Mouse (Mus musculus) CH12.LX (cell line): ENCODE data around the gene A2ml1. TPM values are rescaled to one million over a fixed set of nuclear protein-coding genes. Genes with fewer than 3 reads are reported as not detected.

Source experiments
- DNase-seq: peaks from one replicate; pipeline ENCODE4 v3.0.0-alpha.2; 2013; ENCODE audit errors: extremely low read depth
- H3K27ac ChIP-seq: 2 replicates; pipeline ENCODE4 v1.5.1; 2012; ENCODE audit warnings: low read depth, mild to moderate bottlenecking, control low read depth, moderate library complexity; ENCODE audit not compliant: insufficient read depth
- H3K27me3 ChIP-seq: replicated peaks from 2 replicates; pipeline ENCODE3; 2012; ENCODE audit warnings: inconsistent platforms
- H3K36me3 ChIP-seq, 2 experiments: replicated peaks in 1 of 2; 2 replicates each; pipeline versions ENCODE3 to v1.6.1; 2012; ENCODE audit warnings: inconsistent platforms in 1 of 2, low read length in 1 of 2, mild to moderate bottlenecking in 1 of 2, mixed read lengths in 1 of 2, moderate library complexity in 1 of 2; ENCODE audit not compliant: control insufficient read depth in 1 of 2, insufficient read depth in 1 of 2
- H3K4me1 ChIP-seq, 2 experiments: 2 replicates each; pipeline ENCODE4 v1.6.1; 2012; ENCODE audit warnings: inconsistent platforms in 1 of 2, moderate library complexity in 1 of 2; ENCODE audit not compliant: insufficient read depth in 2 of 2, control insufficient read depth in 1 of 2
- H3K4me2 ChIP-seq: 2 replicates; pipeline ENCODE4 v1.6.1; 2012; ENCODE audit warnings: low read depth, mild to moderate bottlenecking, control low read depth; ENCODE audit not compliant: poor library complexity, insufficient read depth, severe bottlenecking
- H3K4me3 ChIP-seq, 3 experiments: fragments of 150-350 bp in 1 of 3; sonication (generic) in 1 of 3; replicated peaks in 1 of 3; 2 replicates each; pipeline versions ENCODE3 to v1.5.1; 2011 to 2012; ENCODE audit warnings: low read depth in 2 of 3, low read length in 2 of 3, mild to moderate bottlenecking in 2 of 3, moderate library complexity in 2 of 3, control low read depth in 1 of 3, improper control_type of control experiment in 1 of 3, inconsistent platforms in 1 of 3, mixed read lengths in 1 of 3; ENCODE audit not compliant: poor library complexity in 1 of 3
- H3K79me2 ChIP-seq: replicated peaks from 2 replicates; pipeline ENCODE4 v1.6.1; 2012; ENCODE audit warnings: mild to moderate bottlenecking, moderate library complexity; ENCODE audit not compliant: control insufficient read depth, poor library complexity, insufficient read depth, severe bottlenecking; ENCODE audit errors: extremely low read depth
- H3K9ac ChIP-seq: 2 replicates; pipeline ENCODE4 v1.6.1; 2012; ENCODE audit warnings: low read depth, mild to moderate bottlenecking, control low read depth, moderate library complexity; ENCODE audit not compliant: insufficient read depth
- H3K9me3 ChIP-seq: replicated peaks from 2 replicates; pipeline ENCODE3; 2012; ENCODE audit warnings: low read length, inconsistent platforms, mixed read lengths
- CTCF ChIP-seq, 2 experiments: IDR thresholded peaks in 1 of 2; conservative IDR thresholded peaks in 1 of 2; 2 replicates each; pipeline ENCODE4 v1.5.1; 2011 to 2012; ENCODE audit warnings: low read depth in 2 of 2, low read length in 2 of 2, improper control_type of control experiment in 1 of 2, inconsistent platforms in 1 of 2, mild to moderate bottlenecking in 1 of 2, moderate library complexity in 1 of 2
- ELF1 ChIP-seq: IDR thresholded peaks from 2 replicates; pipeline ENCODE4 v1.6.1; 2014; ENCODE audit warnings: low read depth, mild to moderate bottlenecking, inconsistent platforms, low read length, improper control_type of control experiment
- ETS1 ChIP-seq: conservative IDR thresholded peaks from 2 replicates; pipeline ENCODE4 v1.6.1; 2012; ENCODE audit warnings: low read depth, mild to moderate bottlenecking, inconsistent platforms, low read length, improper control_type of control experiment, moderate library complexity
- GABPA ChIP-seq: IDR thresholded peaks from 2 replicates; pipeline ENCODE4 v1.6.1; 2012; ENCODE audit warnings: low read depth, low read length, improper control_type of control experiment, inconsistent platforms; ENCODE audit not compliant: insufficient replicate concordance
- MEF2A ChIP-seq: IDR thresholded peaks from 2 replicates; pipeline ENCODE4 v1.6.1; 2014; ENCODE audit warnings: low read depth, mild to moderate bottlenecking, inconsistent platforms, low read length, improper control_type of control experiment, borderline replicate concordance
- MXI1 ChIP-seq: IDR thresholded peaks from 2 replicates; pipeline ENCODE4 v1.6.1; 2011; ENCODE audit warnings: mild to moderate bottlenecking, low read depth, low read length, improper control_type of control experiment
- PAX5 ChIP-seq: IDR thresholded peaks from 2 replicates; pipeline ENCODE4 v1.6.1; 2012; ENCODE audit warnings: low read length, inconsistent platforms, mixed read lengths
- RCOR1 ChIP-seq: conservative IDR thresholded peaks from 2 replicates; pipeline ENCODE4 v1.6.1; 2012; ENCODE audit warnings: low read depth, mild to moderate bottlenecking, inconsistent platforms, low read length, improper control_type of control experiment
- SIN3A ChIP-seq: IDR thresholded peaks from 2 replicates; pipeline ENCODE4 v1.6.1; 2012; ENCODE audit warnings: low read length, improper control_type of control experiment, inconsistent platforms
- SMC3 ChIP-seq: IDR thresholded peaks from 2 replicates; pipeline ENCODE4 v1.6.1; 2011; ENCODE audit warnings: low read depth, low read length, improper control_type of control experiment
- UBTF ChIP-seq: IDR thresholded peaks from 2 replicates; pipeline ENCODE4 v1.6.1; 2012; ENCODE audit warnings: low read depth, mild to moderate bottlenecking, inconsistent platforms, low read length, improper control_type of control experiment, moderate library complexity
- dilution Hi-C: fragments of 300-500 bp; cut with MboI; formaldehyde crosslinking; loops from 2 replicates; pipeline ENCODE4 v1.14.3; 2020; ENCODE audit warnings: low sequenced_read_pairs; ENCODE audit not compliant: extremely low pct_unique_long_range_greater_than_20kb, extremely low pct_ligation_motif_present
- in situ Hi-C: fragments of 300-500 bp; cut with MboI; formaldehyde crosslinking; loops from 3 replicates; pipeline ENCODE4 v1.14.3; 2019; ENCODE audit warnings: low sequenced_read_pairs, low pct_ligation_motif_present, low pct_unique_long_range_greater_than_20kb, mixed read lengths
- polyA plus RNA-seq: library from polyadenylated mRNA; unstranded; fragments of >175 nt; gene quantifications from 2 replicates; pipeline ENCODE4 v1.2.1, GENCODE M21; 2012; ENCODE audit warnings: low read depth; ENCODE audit not compliant: insufficient read length
- total RNA-seq, 2 experiments: library from RNA; depleted of rRNA; stranded (reverse); fragments of 300-350 nt in 1 of 2; fragments of >200 nt in 1 of 2; gene quantifications; 2 replicates each; pipeline ENCODE4 v1.2.3; 2012 to 2014

A2ml1 gene
- total and polyA plus RNA-seq, 3 experiments = not detected

GRCm38 (mm10) chr6:128491916-128492315 is 89.5 kb downstream of the A2ml1 start:
- DNase-seq = no peak
- Histone ChIP-seq H3K27me3 (no peaks in the 10 kb centered on the region), H3K9ac (no peak overlapping the region), H3K36me3 (no peaks in the 10 kb centered on the region), H3K79me2 (no peaks in the 10 kb centered on the region), H3K4me1 (no peaks in the 10 kb centered on the region), H3K4me2 (no peak overlapping the region), H3K27ac (no peak overlapping the region), H3K4me3 (no peak overlapping the region), H3K9me3 (no peaks in the 10 kb centered on the region)
- TF ChIP-seq MXI1 = no peak
- in situ Hi-C loops (no loop called here), dilution Hi-C loops (no loop called here)

- Histone ChIP-seq H3K79me2 (no peaks in the 10 kb centered on the region), H3K9ac (no peak overlapping the region), H3K4me1 (no peaks in the 10 kb centered on the region), H3K4me2 (no peak overlapping the region), H3K4me3 (no peak overlapping the region), H3K36me3 (no peaks in the 10 kb centered on the region), H3K27me3 (no peaks in the 10 kb centered on the region), H3K9me3 (no peaks in the 10 kb centered on the region), H3K27ac (no peak overlapping the region)
- dilution Hi-C loops = no loop called here
- no peak for DNase-seq
- TF ChIP-seq MEF2A (no peak), UBTF (no peak), SMC3 (no peak), PAX5 (no peak), RCOR1 (no peak), ELF1 (no peak), CTCF (conservative IDR thresholded peaks at IDR 0.05 in 1 of 2, IDR thresholded peaks at IDR 0.05 in 1 of 2; ENCODE audit: low read depth in 2 of 2, low read length in 2 of 2) (no peak), GABPA (no peak), SIN3A (no peak), ETS1 (no peak)
- in situ Hi-C loops = no loop called here
These were observed 91.3 kb downstream of the A2ml1 start for GRCm38 (mm10) chr6:128490141-128490540.

Other genes with a start within 250 kb of the A2ml1 start
- gene Tulp3, start 225.8 kb downstream of the A2ml1 start, total RNA-seq (2012; rRNA removed) = 4.9 and 5.5 TPM in 2 replicates
- gene Tulp3, start 225.8 kb downstream of the A2ml1 start, total RNA-seq (2014; rRNA removed) = 3.7 and 5.6 TPM in 2 replicates
- gene Tulp3, start 225.8 kb downstream of the A2ml1 start, polyA plus RNA-seq = 11.5 and 13.1 TPM in 2 replicates
- 28.7 and 34.9 TPM in 2 replicates for gene Rhno1, start 218.7 kb downstream of the A2ml1 start, total RNA-seq (2012; rRNA removed)
- gene Rhno1, start 218.7 kb downstream of the A2ml1 start, total RNA-seq (2014; rRNA removed) = 18.5 and 19.3 TPM in 2 replicates
- 53.4 and 60.0 TPM in 2 replicates for gene Rhno1, start 218.7 kb downstream of the A2ml1 start, polyA plus RNA-seq
- 14.3 and 16.8 TPM in 2 replicates for gene Foxm1, start 218.6 kb downstream of the A2ml1 start, total RNA-seq (2012; rRNA removed)
- 5.8 and 6.0 TPM in 2 replicates for gene Foxm1, start 218.6 kb downstream of the A2ml1 start, total RNA-seq (2014; rRNA removed)
- gene Foxm1, start 218.6 kb downstream of the A2ml1 start, polyA plus RNA-seq = 32.5 and 41.0 TPM in 2 replicates
- gene Tex52, start 206.2 kb downstream of the A2ml1 start, total RNA-seq (2012; rRNA removed) = 0.13 TPM in 1 of 2 replicates, not detected in the other
- gene Tex52, start 206.2 kb downstream of the A2ml1 start, total RNA-seq (2014; rRNA removed) = not detected in 2 replicates
- gene Tex52, start 206.2 kb downstream of the A2ml1 start, polyA plus RNA-seq = not detected in 2 replicates
- gene Gm44596, start 206.1 kb downstream of the A2ml1 start, total RNA-seq (2012; rRNA removed) = not detected in 2 replicates
- gene Gm44596, start 206.1 kb downstream of the A2ml1 start, total RNA-seq (2014; rRNA removed) = not detected in 2 replicates
- gene Gm44596, start 206.1 kb downstream of the A2ml1 start, polyA plus RNA-seq = not detected in 2 replicates
- gene Nrip2, start 182.3 kb downstream of the A2ml1 start, total RNA-seq (2012; rRNA removed) = 0.13 TPM in 2 replicates
- gene Nrip2, start 182.3 kb downstream of the A2ml1 start, total RNA-seq (2014; rRNA removed) = not detected in 2 replicates
- 1.1 and 1.3 TPM in 2 replicates for gene Nrip2, start 182.3 kb downstream of the A2ml1 start, polyA plus RNA-seq
- 16.8 and 17.9 TPM in 2 replicates for gene Itfg2, start 156.7 kb downstream of the A2ml1 start, total RNA-seq (2012; rRNA removed)
- 5.3 and 8.0 TPM in 2 replicates for gene Itfg2, start 156.7 kb downstream of the A2ml1 start, total RNA-seq (2014; rRNA removed)
- 45.1 and 45.3 TPM in 2 replicates for gene Itfg2, start 156.7 kb downstream of the A2ml1 start, polyA plus RNA-seq
- gene Fkbp4, start 142.9 kb downstream of the A2ml1 start, total RNA-seq (2012; rRNA removed) = 265 and 319 TPM in 2 replicates
- 190 and 198 TPM in 2 replicates for gene Fkbp4, start 142.9 kb downstream of the A2ml1 start, total RNA-seq (2014; rRNA removed)
- 304 and 366 TPM in 2 replicates for gene Fkbp4, start 142.9 kb downstream of the A2ml1 start, polyA plus RNA-seq
- not detected in 2 replicates for gene Pzp, start 54.9 kb downstream of the A2ml1 start, total RNA-seq (2012; rRNA removed)
- not detected in 2 replicates for gene Pzp, start 54.9 kb downstream of the A2ml1 start, total RNA-seq (2014; rRNA removed)
- not detected in 2 replicates for gene Pzp, start 54.9 kb downstream of the A2ml1 start, polyA plus RNA-seq
- not detected in 2 replicates for gene Klrb1a, start 41.9 kb upstream of the A2ml1 start, total RNA-seq (2012; rRNA removed)
- not detected in 2 replicates for gene Klrb1a, start 41.9 kb upstream of the A2ml1 start, total RNA-seq (2014; rRNA removed)
- not detected in 2 replicates for gene Klrb1a, start 41.9 kb upstream of the A2ml1 start, polyA plus RNA-seq
- not detected in 2 replicates for gene Clec2h, start 80.8 kb upstream of the A2ml1 start, total RNA-seq (2012; rRNA removed)
- not detected in 2 replicates for gene Clec2h, start 80.8 kb upstream of the A2ml1 start, total RNA-seq (2014; rRNA removed)
- gene Clec2h, start 80.8 kb upstream of the A2ml1 start, polyA plus RNA-seq = not detected in 2 replicates
- 1.1 and 1.3 TPM in 2 replicates for gene Klrb1, start 141.5 kb upstream of the A2ml1 start, total RNA-seq (2012; rRNA removed)
- gene Klrb1, start 141.5 kb upstream of the A2ml1 start, total RNA-seq (2014; rRNA removed) = 1.1 and 1.3 TPM in 2 replicates
- 0.29 and 0.79 TPM in 2 replicates for gene Klrb1, start 141.5 kb upstream of the A2ml1 start, polyA plus RNA-seq
- not detected in 2 replicates for gene Klrb1c, start 207.6 kb upstream of the A2ml1 start, total RNA-seq (2012; rRNA removed)
- not detected in 2 replicates for gene Klrb1c, start 207.6 kb upstream of the A2ml1 start, total RNA-seq (2014; rRNA removed)
- gene Klrb1c, start 207.6 kb upstream of the A2ml1 start, polyA plus RNA-seq = not detected in 2 replicates
- not detected in 2 replicates for gene Gm44511, start 244.7 kb upstream of the A2ml1 start, total RNA-seq (2012; rRNA removed)
- gene Gm44511, start 244.7 kb upstream of the A2ml1 start, total RNA-seq (2014; rRNA removed) = not detected in 2 replicates
- not detected in 2 replicates for gene Gm44511, start 244.7 kb upstream of the A2ml1 start, polyA plus RNA-seq
- not detected in 2 replicates for gene Klrb1b, start 244.7 kb upstream of the A2ml1 start, total RNA-seq (2012; rRNA removed)
- gene Klrb1b, start 244.7 kb upstream of the A2ml1 start, total RNA-seq (2014; rRNA removed) = not detected in 2 replicates
- gene Klrb1b, start 244.7 kb upstream of the A2ml1 start, polyA plus RNA-seq = not detected in 2 replicates